Mouse (Mus musculus): Measurements from ENCODE around the gene Pdcl.

Pdcl gene

GRCm38 (mm10) chr2:37358633-37359540 is at the start of gene Pdcl:
TSS of gene Pdcl (minus strand) at chr2:37359332.
- DNase-seq (ENCODE audit: low spot score in 2 of 2) = peak; percentile 90 to 93

- no peak for DNase-seq (ENCODE audit: low spot score in 2 of 2)
These were observed 36.4 kb upstream of the Pdcl start for GRCm38 (mm10) chr2:37395539-37395938.

GRCm38 (mm10) chr2:37382921-37383320 is 23.8 kb upstream of the Pdcl start:
- no peak for DNase-seq (ENCODE audit: low spot score in 2 of 2)

GRCm38 (mm10) chr2:37380189-37380588 is 21.1 kb upstream of the Pdcl start:
- peak; percentile 45 to 56 for DNase-seq (ENCODE audit: low spot score in 2 of 2)

- no peak for DNase-seq (ENCODE audit: low spot score in 2 of 2)
These were observed 16.9 kb upstream of the Pdcl start for GRCm38 (mm10) chr2:37376018-37376417.

- no peak for DNase-seq (ENCODE audit: low spot score in 2 of 2)
These were observed 11.5 kb upstream of the Pdcl start for GRCm38 (mm10) chr2:37370651-37371050.

GRCm38 (mm10) chr2:37359908-37360307 is 776 bp upstream of the Pdcl start:
- no peak for DNase-seq (ENCODE audit: low spot score in 2 of 2)

- DNase-seq (ENCODE audit: low spot score in 2 of 2) = no peak
These were observed 3.6 kb downstream of the Pdcl start for GRCm38 (mm10) chr2:37355571-37355970.

- DNase-seq (ENCODE audit: low spot score in 2 of 2) = no peak
These were observed 7.5 kb downstream of the Pdcl start for GRCm38 (mm10) chr2:37351671-37352070.

GRCm38 (mm10) chr2:37338497-37339187 is 20.5 kb downstream of the Pdcl start:
- no peak for DNase-seq (ENCODE audit: low spot score in 2 of 2)

GRCm38 (mm10) chr2:37333321-37333720 is 25.8 kb downstream of the Pdcl start:
- DNase-seq (ENCODE audit: low spot score in 2 of 2) = no peak

GRCm38 (mm10) chr2:37326215-37326614 is 32.9 kb downstream of the Pdcl start, which contains the start of gene Olfr368:
TSS of gene Olfr368 (plus strand) at chr2:37326515.
- DNase-seq (ENCODE audit: low spot score in 2 of 2) = no peak

Data from spleen, postnatal 36 days (tissue).